Mouse (Mus musculus) hindlimb bud, embryonic 11.5 days (tissue): ENCODE results near the gene Apeh.

ENCODE experiments used
- DNase-seq: peaks from one replicate; pipeline ENCODE4 v3.0.0-alpha.2; 2012; ENCODE audit warnings: low read depth, low spot score; ENCODE audit errors: extremely low spot score

Apeh gene

GRCm38 (mm10) chr9:108052885-108053664, 41.3 kb downstream of the Apeh start, which contains the start of gene Amigo3:
Gene Amigo3 (plus strand): TSS chr9:108053159.
- DNase-seq: peak; percentile 92

DNA sequence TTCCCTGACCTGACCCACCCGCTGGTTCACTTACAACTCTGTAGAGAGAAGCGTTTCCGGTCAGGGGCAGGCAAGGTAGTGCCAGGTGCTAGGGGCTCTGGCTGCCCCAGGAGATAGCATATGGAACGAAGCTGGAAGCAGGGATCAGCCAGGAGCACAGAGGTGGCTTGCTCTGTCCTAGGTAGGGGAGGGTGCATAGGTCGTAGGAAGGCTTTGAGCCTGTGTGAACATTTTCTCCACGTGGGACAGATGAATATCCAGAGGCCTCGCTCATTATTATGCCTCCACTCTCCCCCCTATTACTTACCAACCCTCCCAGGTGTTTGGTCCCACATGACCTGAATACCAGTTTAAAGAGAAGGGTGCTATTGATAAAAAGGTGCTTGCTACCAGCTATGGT, 42.0 kb downstream of the Apeh start:
- no peak for DNase-seq

- DNase-seq: no peak
These were observed 42.5 kb downstream of the Apeh start for GRCm38 (mm10) chr9:108051931-108052220.

DNA sequence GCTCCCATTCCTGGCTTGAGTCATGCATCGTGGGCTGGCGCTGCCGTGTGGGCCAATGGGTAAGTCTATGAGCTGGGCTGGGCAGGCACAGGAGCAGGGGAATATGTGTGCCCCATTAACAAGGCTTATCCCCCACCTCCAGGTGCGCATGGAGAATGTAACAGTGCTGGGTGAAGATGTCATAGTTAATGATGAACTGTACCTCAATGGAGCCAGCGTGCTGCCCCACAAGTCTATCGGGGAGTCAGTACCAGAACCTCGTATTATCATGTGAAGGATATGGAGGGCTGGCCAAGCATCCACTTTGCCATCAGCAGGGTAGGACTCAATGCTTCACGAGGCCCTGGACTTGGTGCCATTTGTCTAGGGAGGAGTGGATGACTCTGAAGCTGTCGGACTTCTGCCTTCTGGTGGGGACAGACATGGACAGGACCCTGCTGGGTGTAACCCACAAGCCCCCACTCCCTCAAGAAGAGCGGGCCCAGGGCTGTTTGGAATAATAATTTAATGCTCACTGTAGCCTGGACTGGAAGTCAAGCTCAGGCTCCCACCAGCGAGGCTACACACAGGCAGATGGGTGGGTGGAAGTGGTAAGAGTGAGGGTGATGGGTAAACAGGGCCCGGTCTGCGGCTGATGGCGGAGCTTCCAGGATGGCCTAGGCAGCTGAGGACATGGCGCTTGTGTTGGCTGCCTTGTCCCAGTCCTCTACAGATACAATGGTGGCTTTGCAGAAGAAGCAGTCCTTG, 43.0 kb downstream of the Apeh start:
- DNase-seq: no peak

GRCm38 (mm10) chr9:108049561-108050251, 44.7 kb downstream of the Apeh start:
- DNase-seq: no peak

DNA sequence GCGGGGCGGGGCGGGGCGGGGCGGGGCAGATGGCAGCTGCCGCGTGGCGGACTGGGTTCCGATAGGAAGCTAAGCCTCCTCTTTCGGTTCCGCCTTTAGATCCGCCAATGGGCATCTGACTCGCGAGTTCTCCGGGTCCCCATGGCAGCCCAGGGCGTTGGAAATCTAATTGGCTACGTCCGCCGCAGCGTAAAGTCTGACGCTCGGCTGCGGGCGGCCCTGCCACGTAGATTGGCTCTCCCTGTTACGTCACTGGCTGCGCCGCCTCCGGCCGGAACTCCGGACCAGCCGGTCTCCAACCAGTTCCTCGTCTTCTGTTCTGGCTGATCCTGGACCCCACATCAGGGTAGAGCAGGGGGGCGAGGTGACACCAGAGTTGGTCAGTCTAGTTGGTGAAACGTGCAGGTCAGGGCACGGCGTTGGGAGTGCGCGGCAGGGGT, 45.4 kb downstream of the Apeh start, which contains the start of gene Gmppb:
TSS of gene Gmppb (plus strand) at position 227 of the 440 bp plus-strand sequence.
- peak; percentile 83 for DNase-seq

DNA sequence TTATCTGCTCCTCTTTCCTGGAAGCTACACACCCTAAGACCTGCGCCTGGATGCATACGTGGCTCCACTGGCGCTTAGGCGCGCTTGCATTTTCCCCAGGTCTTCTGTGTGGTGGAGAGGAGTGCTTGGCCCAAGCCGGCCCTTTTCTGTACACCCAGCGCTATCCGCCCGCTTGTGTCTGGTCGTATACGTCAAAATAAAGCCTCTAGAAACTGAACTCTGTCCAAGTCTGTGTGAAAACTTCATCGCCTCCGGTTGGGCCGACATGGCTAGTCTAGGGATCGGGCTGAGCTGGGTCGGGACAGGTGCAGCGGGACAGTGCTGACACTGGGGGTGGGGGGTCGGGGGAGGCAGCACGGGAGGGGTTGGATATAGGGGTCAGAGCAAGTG, 45.8 kb downstream of the Apeh start:
- DNase-seq: no peak

- no peak for DNase-seq
These were observed 46.5 kb downstream of the Apeh start for GRCm38 (mm10) chr9:108047601-108048565.

- DNase-seq: no peak
These were observed 47.8 kb downstream of the Apeh start for GRCm38 (mm10) chr9:108046582-108046981.

DNA sequence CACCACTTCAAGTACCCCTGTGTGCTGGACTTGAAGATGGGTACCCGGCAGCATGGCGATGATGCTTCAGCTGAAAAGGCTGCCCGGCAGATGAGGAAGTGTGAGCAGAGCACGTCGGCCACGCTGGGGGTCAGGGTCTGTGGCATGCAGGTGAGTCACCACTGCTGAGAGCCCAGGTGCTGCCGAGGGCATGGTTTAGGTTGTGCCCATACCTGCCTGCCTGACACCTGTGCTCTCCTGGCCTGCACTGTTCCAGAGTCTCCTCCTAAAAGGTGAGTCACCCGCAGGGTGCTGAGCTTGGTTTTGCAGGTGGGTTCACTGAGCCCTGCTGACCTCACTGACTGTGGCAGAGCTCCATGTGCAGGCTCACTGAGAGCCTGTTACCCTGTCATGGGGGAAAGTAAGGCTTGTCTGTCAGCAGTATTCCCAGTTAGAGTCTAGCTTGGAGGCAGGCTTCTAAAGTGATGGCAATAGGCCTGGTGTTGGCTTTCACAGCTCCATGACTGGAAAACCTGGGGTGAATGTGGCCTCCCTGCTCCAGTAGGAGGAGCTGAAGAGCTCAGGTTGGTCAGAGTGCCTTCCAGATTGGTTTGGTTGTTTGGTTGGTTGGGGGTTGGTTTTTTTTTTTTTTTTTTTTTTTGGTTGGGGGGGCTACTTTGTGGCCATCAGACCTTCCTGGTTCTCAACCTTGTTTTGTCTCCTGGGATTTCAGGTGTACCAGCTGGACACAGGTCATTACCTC, 49.5 kb downstream of the Apeh start:
- no peak for DNase-seq
